Mouse (Mus musculus) thymus, adult 2 months (tissue): ENCODE results near the gene Recql. TPM values are rescaled to one million over a fixed set of nuclear protein-coding genes. Genes with fewer than 3 reads are reported as not detected.
A peak's percentile ranks its signal among the peaks of the same experiment; 100 is the strongest.

Experiments
- DNase-seq: peaks from one replicate; pipeline ENCODE4 v3.0.0; 2021
- H3K27ac ChIP-seq: fragments of 200-500 bp; 2 replicates; pipeline ENCODE4 v1.5.1; 2012; ENCODE audit warnings: low read length, control low read depth; ENCODE audit not compliant: control insufficient read depth, insufficient read depth
- H3K27me3 ChIP-seq: fragments of 200-500 bp; 2 replicates; pipeline ENCODE4 v1.6.1; 2012; ENCODE audit warnings: mild to moderate bottlenecking, low read length, moderate library complexity, mixed read lengths; ENCODE audit not compliant: control insufficient read depth, insufficient read depth
- H3K36me3 ChIP-seq: fragments of 200-500 bp; 2 replicates; pipeline ENCODE4 v1.6.1; 2012; ENCODE audit warnings: mild to moderate bottlenecking, low read length, moderate library complexity; ENCODE audit not compliant: control insufficient read depth, insufficient read depth
- H3K4me1 ChIP-seq: fragments of 200-500 bp; replicated peaks from 2 replicates; pipeline ENCODE4 v1.6.1; 2012; ENCODE audit warnings: low read length; ENCODE audit not compliant: control insufficient read depth, insufficient read depth
- H3K4me3 ChIP-seq: fragments of 200-500 bp; 2 replicates; pipeline ENCODE4 v1.5.1; 2012; ENCODE audit warnings: mild to moderate bottlenecking, low read length, control low read depth, moderate library complexity; ENCODE audit not compliant: control insufficient read depth, insufficient read depth
- CTCF ChIP-seq: fragments of 200-500 bp; IDR thresholded peaks from 2 replicates; pipeline ENCODE4 v1.5.1; 2012; ENCODE audit warnings: mild to moderate bottlenecking, control low read depth, low read length, moderate library complexity, borderline replicate concordance; ENCODE audit not compliant: control insufficient read depth, poor library complexity, insufficient read depth; ENCODE audit errors: extremely low read depth
- POLR2A ChIP-seq: fragments of 200-500 bp; IDR thresholded peaks from 2 replicates; pipeline ENCODE4 v1.6.1; 2012; ENCODE audit warnings: mild to moderate bottlenecking, low read length, control low read depth, moderate library complexity; ENCODE audit not compliant: control insufficient read depth, poor library complexity, insufficient read depth; ENCODE audit errors: extremely low read depth
- WGBS: fragments of 180-500 bp; shearing (Covaris S2); methylation state at CpG from one replicate; pipeline ENCODE4 v1.1.7; 2018; 5-methylcytosine and 5-hydroxymethylcytosine counted together
- polyA plus RNA-seq: library from polyadenylated mRNA; depleted of rRNA; stranded (reverse); fragments of >200 nt; gene quantifications from 2 replicates; pipeline ENCODE4 v1.2.3, GENCODE M21; 2012

Recql gene
- polyA plus RNA-seq, 1 experiment, result 24.2 TPM

- 26% methylated on average over 1 of the region's 1 CpGs for WGBS
- H3K4me1 ChIP-seq, result no peaks in the 10 kb centered on the region
- H3K27ac ChIP-seq, result no peak overlapping the region
- no peak for TF ChIP-seq POLR2A
- no peak overlapping the region for H3K4me3 ChIP-seq
- peaks cover 5% of the 10 kb centered on the region for H3K27me3 ChIP-seq
- no peaks in the 10 kb centered on the region for H3K36me3 ChIP-seq
- no peak for DNase-seq
Measured at GRCm38 (mm10) chr6:142411140-142411539, 24.3 kb upstream of the Recql start.

- peaks cover 12% of the 10 kb centered on the region; the same call in 1 of the 2 replicates for H3K36me3 ChIP-seq
Measured at GRCm38 (mm10) chr6:142395756-142396155, 8.9 kb upstream of the Recql start.

DNA sequence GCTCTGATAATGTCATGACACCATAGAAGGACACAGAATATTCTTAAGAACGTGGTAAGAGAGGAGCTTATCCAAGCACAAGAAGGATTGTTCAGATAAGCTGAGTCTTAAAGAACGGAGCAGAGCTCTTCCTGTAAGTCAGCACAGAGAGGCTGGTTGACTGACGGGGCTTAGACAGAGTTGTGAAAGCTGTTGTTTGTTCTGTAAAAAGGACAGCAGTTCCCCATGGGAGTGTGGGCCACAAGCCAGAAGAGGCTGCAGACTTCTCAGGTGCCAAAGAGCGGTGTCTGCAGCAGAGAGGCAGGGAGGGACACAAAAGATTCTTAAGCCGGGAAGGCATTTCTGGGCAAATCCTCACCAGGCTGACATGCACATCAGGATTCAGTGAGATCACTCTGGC lies 7.8 kb upstream of the Recql start:
- H3K27me3 ChIP-seq, result no peaks in the 10 kb centered on the region
- DNase-seq, result no peak
- H3K36me3 ChIP-seq, result peaks cover 5% of the 10 kb centered on the region; the same call in 1 of the 2 replicates
- H3K4me1 ChIP-seq, result no peaks in the 10 kb centered on the region
- 94% methylated on average over 5 of the region's 5 CpGs for WGBS
- no peak overlapping the region for H3K4me3 ChIP-seq
- TF ChIP-seq POLR2A, result no peak
- TF ChIP-seq CTCF, result no peak
- no peak overlapping the region for H3K27ac ChIP-seq

More at GRCm38 (mm10) chr6:142395756-142396155, 8.9 kb upstream of the Recql start:
- DNase-seq, result no peak
- Histone ChIP-seq H3K4me3 (no peak overlapping the region), H3K4me1 (no peaks in the 10 kb centered on the region), H3K27me3 (no peaks in the 10 kb centered on the region), H3K27ac (no peak overlapping the region)
- WGBS, result 77% methylated on average over 6 of the region's 6 CpGs
- TF ChIP-seq POLR2A, result no peak
- TF ChIP-seq CTCF, result no peak

DNA sequence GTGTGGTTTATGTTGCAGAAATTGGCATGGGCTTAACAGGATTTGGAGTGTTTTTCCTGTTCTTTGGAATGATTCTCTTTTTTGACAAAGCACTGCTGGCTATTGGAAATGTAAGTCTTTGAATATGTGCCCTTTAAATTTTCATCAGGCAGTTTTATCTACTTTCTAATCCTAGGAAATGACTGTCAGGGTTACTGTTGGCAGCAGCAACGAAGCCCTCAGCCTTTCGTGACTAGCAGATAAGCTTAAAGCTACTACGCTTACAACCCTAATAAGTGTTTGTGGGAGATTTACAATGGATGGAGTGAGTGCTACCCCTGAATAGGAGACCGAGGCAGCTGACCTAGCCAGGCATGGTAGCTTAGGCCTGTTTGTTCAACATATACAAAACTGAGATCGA lies 5.4 kb upstream of the Recql start:
- TF ChIP-seq CTCF (no peak), POLR2A (no peak)
- Histone ChIP-seq H3K27ac (no peak overlapping the region), H3K27me3 (no peaks in the 10 kb centered on the region), H3K4me3 (no peak overlapping the region), H3K4me1 (no peaks in the 10 kb centered on the region), H3K36me3 (peaks cover 5% of the 10 kb centered on the region; the same call in 1 of the 2 replicates)
- WGBS, result 98% methylated on average over 5 of the region's 5 CpGs
- DNase-seq, result no peak

GRCm38 (mm10) chr6:142389101-142389500 lies 2.2 kb upstream of the Recql start:
- WGBS, result 46% methylated on average over 2 of the region's 2 CpGs
- no peak for TF ChIP-seq CTCF
- no peak for TF ChIP-seq POLR2A
- DNase-seq, result no peak
- Histone ChIP-seq H3K27ac (no peak overlapping the region), H3K4me3 (no peak overlapping the region), H3K27me3 (no peaks in the 10 kb centered on the region), H3K4me1 (no peaks in the 10 kb centered on the region), H3K36me3 (no peaks in the 10 kb centered on the region)

GRCm38 (mm10) chr6:142387755-142388271 lies 926 bp upstream of the Recql start:
- Histone ChIP-seq H3K4me3 (peak overlapping the region; percentile 63), H3K4me1 (no peaks in the 10 kb centered on the region), H3K27ac (no peak overlapping the region), H3K27me3 (no peaks in the 10 kb centered on the region), H3K36me3 (no peaks in the 10 kb centered on the region)
- 17% methylated on average over 8 of the region's 8 CpGs for WGBS
- TF ChIP-seq POLR2A (no peak), CTCF (no peak)
- no peak for DNase-seq

GRCm38 (mm10) chr6:142386285-142387010 lies 439 bp downstream of the Recql start:
- Histone ChIP-seq H3K27me3 (no peaks in the 10 kb centered on the region), H3K27ac (0 out of 2 replicates have a peak overlapping the region, but pooled peaks have one; percentile 1), H3K4me1 (no peaks in the 10 kb centered on the region), H3K4me3 (peak overlapping the region; percentile 83), H3K36me3 (no peaks in the 10 kb centered on the region)
- DNase-seq, result no peak
- under 1% methylated on average over 31 of the region's 31 CpGs for WGBS
- no peak for TF ChIP-seq CTCF
- no peak for TF ChIP-seq POLR2A
